In genomic region chr9:108227911-108228649, GRCm38 (mm10) we compare ENCODE assay signal across 15 mouse cellular contexts. TPM values are rescaled to one million over a fixed set of nuclear protein-coding genes. Genes with fewer than 3 reads are reported as not detected.
DNase-seq lines count a peak whose midpoint lies in the region; ATAC-seq and TF ChIP-seq lines count a peak whose summit lies in the region.
"Had no signal": no experiment of that assay in that cellular context is flagged by ENCODE, and none has a peak within 500 bp of the region (broad histone marks: within the 10 kb centered on the region; RNA-seq: fewer than 3 reads in every experiment).

No protein-coding gene starts in this region.

- H3K4me3 ChIP-seq in heart, embryonic 14.5 days (ENCODE audit: control insufficient read depth in 1 of 2, insufficient read depth in 1 of 2, low read depth in 1 of 2, low read length in 2 of 2), result no peak overlapping the region
- no peak overlapping the region for H3K4me3 ChIP-seq in layer of hippocampus, adult 2 months
- H3K4me3 ChIP-seq: embryonic facial prominence, embryonic 12.5 days; limb, embryonic 12.5 days; midbrain, embryonic 13.5 days had no signal

- DNase-seq in adrenal gland, adult (ENCODE audit: inconsistent age in 2 of 2, low spot score in 1 of 2), result peak; percentile 69 to 81
- DNase-seq in adrenal gland, postnatal 4 days (ENCODE audit: low spot score in 2 of 2), result no peak
- DNase-seq in heart, postnatal 36 days, result no peak
- no peak for DNase-seq in layer of hippocampus, adult 2 months (ENCODE audit: low spot score in 2 of 2)
- no peak for DNase-seq in layer of hippocampus, postnatal 10 days (ENCODE audit: low spot score in 2 of 2)
- DNase-seq in retina, embryonic 14.5 days (ENCODE audit: low spot score), result peak; percentile 13
- no peak for DNase-seq in urinary bladder, postnatal 14 days (ENCODE audit: low spot score)
- DNase-seq: cerebellum, postnatal 14 days; gastrocnemius, postnatal 36 days; spleen, adult 18-20 months had no signal

- no peaks in the 10 kb centered on the region for H3K9me3 ChIP-seq in heart, embryonic 14.5 days (ENCODE audit: control insufficient read depth, low read length)
- H3K9me3 ChIP-seq: embryonic facial prominence, embryonic 12.5 days; limb, embryonic 12.5 days; midbrain, embryonic 13.5 days had no signal

- peaks cover 2 to 12% of the 10 kb centered on the region in 2 experiments for H3K4me1 ChIP-seq in heart, embryonic 14.5 days (ENCODE audit: control insufficient read depth in 2 of 2, insufficient read depth in 2 of 2, low read length in 2 of 2)
- H3K4me1 ChIP-seq: embryonic facial prominence, embryonic 12.5 days; limb, embryonic 12.5 days; midbrain, embryonic 13.5 days had no signal

- no peak for TF ChIP-seq CTCF in layer of hippocampus, adult 2 months (conservative IDR thresholded peaks at IDR 0.05)

- H3K9ac ChIP-seq in heart, embryonic 14.5 days (ENCODE audit: low read length), result peak overlapping the region; percentile 25; the same call in 1 of the 2 replicates
- H3K9ac ChIP-seq: embryonic facial prominence, embryonic 12.5 days; limb, embryonic 12.5 days; midbrain, embryonic 13.5 days had no signal

- no peaks in the 10 kb centered on the region for H3K27me3 ChIP-seq in heart, embryonic 14.5 days (ENCODE audit: control insufficient read depth, insufficient read depth, low read length)
- H3K27me3 ChIP-seq: embryonic facial prominence, embryonic 12.5 days; limb, embryonic 12.5 days; midbrain, embryonic 13.5 days had no signal

- no peak for ATAC-seq in heart, embryonic 14.5 days (ENCODE audit: insufficient number of reproducible peaks, insufficient read depth, low FRiP score, low read depth)
- ATAC-seq: midbrain, embryonic 13.5 days had no signal

- WGBS in heart, embryonic 14.5 days, result 52% methylated on average over 2 of the region's 2 CpGs

- H3K4me2 ChIP-seq in heart, embryonic 14.5 days (ENCODE audit: low read length), result no peak overlapping the region
- H3K4me2 ChIP-seq: embryonic facial prominence, embryonic 12.5 days; limb, embryonic 12.5 days; midbrain, embryonic 13.5 days had no signal

- H3K36me3 ChIP-seq in heart, embryonic 14.5 days (ENCODE audit: control insufficient read depth, insufficient read depth, low read length), result peaks cover 8% of the 10 kb centered on the region; the same call in 1 of the 2 replicates
- H3K36me3 ChIP-seq: embryonic facial prominence, embryonic 12.5 days had no signal

- H3K27ac ChIP-seq in heart, embryonic 14.5 days (replicated peaks in 1 of 2; ENCODE audit: control insufficient read depth in 1 of 2, insufficient read depth in 1 of 2, low read depth in 2 of 2, low read length in 2 of 2), result peak overlapping the region; percentile 42 to 45
- peak overlapping the region; percentile 33; the same call in 1 of the 2 replicates for H3K27ac ChIP-seq in layer of hippocampus, adult 2 months
- H3K27ac ChIP-seq: embryonic facial prominence, embryonic 12.5 days; limb, embryonic 12.5 days; macrophage; midbrain, embryonic 13.5 days had no signal

- intact Hi-C loops in heart, postnatal 36 days (cut with DNase I), result no loop called here

RNA-seq across cellular contexts. Expression of gene Dag1, which starts 35.7 kb away (rescaled TPM):
- total RNA-seq in adrenal gland, postnatal 4 days (2021), result 100 to 1,000 TPM; 158 to 188 TPM
- polyA plus RNA-seq in heart, embryonic 14.5 days (2014; fragmentation: Nextera tagmentation; extraction: Ambion mirVana), result 143 and 146 TPM in 2 replicates
- 100 to 1,000 TPM; 320 to 353 TPM for total RNA-seq in heart, postnatal 36 days (2021)
- total RNA-seq in layer of hippocampus, adult 2 months (2021), result 10 to 100 TPM; 74.4 to 76.5 TPM
- total RNA-seq in layer of hippocampus, postnatal 10 days (2021), result 100 to 1,000 TPM; 132 to 136 TPM

RNA-seq across cellular contexts. Expression of gene Bsn, which starts 37.9 kb away (rescaled TPM):
- total RNA-seq in adrenal gland, postnatal 4 days (2021), result 1 to 10 TPM; 3.9 to 4.4 TPM
- 0.09 and 0.16 TPM in 2 replicates for polyA plus RNA-seq in heart, embryonic 14.5 days (2014; fragmentation: Nextera tagmentation; extraction: Ambion mirVana)
- under 1 TPM in 1 of 2 experiments, not detected in 1; 0.03 TPM for total RNA-seq in heart, postnatal 36 days (2021)
- total RNA-seq in layer of hippocampus, adult 2 months (2021), result 100 to 1,000 TPM; 236 to 246 TPM
- total RNA-seq in layer of hippocampus, postnatal 10 days (2021), result 100 to 1,000 TPM; 129 to 137 TPM

Comparison
In these comparisons a context has a peak if more than half of its experiments do, and no peak if none do; other contexts are left out.
1. DNase-seq: peak in adrenal gland, adult (2 of 2) and retina, embryonic 14.5 days (single experiment); none in adrenal gland, postnatal 4 days (0 of 2), heart, postnatal 36 days (0 of 2), layer of hippocampus, adult 2 months (0 of 2), layer of hippocampus, postnatal 10 days (0 of 2) and urinary bladder, postnatal 14 days (single experiment).
2. RNA of gene Bsn, which starts 37.9 kb away (total RNA-seq): 236 to 246 TPM in layer of hippocampus, adult 2 months and 129 to 137 TPM in layer of hippocampus, postnatal 10 days; 3.9 to 4.4 TPM in adrenal gland, postnatal 4 days and 0.03 TPM in heart, postnatal 36 days; every median in the first group is over 10 times any median in the second.